Mouse (Mus musculus) midbrain, embryonic 12.5 days (tissue): Measurements from ENCODE around the gene Hdgfl2. TPM values are rescaled to one million over a fixed set of nuclear protein-coding genes. Genes with fewer than 3 reads are reported as not detected.

Experiments used
- ATAC-seq: fragments of 200-750 bp; cut with Nextera tagmentation; 2 replicates; pipeline ENCODE4 v1.8.0; 2017; ENCODE audit warnings: low read depth, moderate TSS enrichment, moderate library complexity; ENCODE audit not compliant: low FRiP score
- H3K27ac ChIP-seq: fragments of 300-500 bp; sonication (generic); replicated peaks from 2 replicates; pipeline ENCODE4 v1.5.1; 2016; ENCODE audit warnings: mild to moderate bottlenecking
- H3K27me3 ChIP-seq: fragments of 300-500 bp; sonication (generic); 2 replicates; pipeline ENCODE4 v1.6.1; 2016; ENCODE audit warnings: mild to moderate bottlenecking
- H3K36me3 ChIP-seq: fragments of 300-500 bp; sonication (generic); 2 replicates; pipeline ENCODE4 v1.6.1; 2016
- H3K4me1 ChIP-seq: fragments of 300-500 bp; sonication (generic); 2 replicates; pipeline ENCODE4 v1.6.1; 2016
- H3K4me2 ChIP-seq: fragments of 300-500 bp; sonication (generic); replicated peaks from 2 replicates; pipeline ENCODE4 v1.6.1; 2016; ENCODE audit warnings: mild to moderate bottlenecking, moderate library complexity
- H3K4me3 ChIP-seq: fragments of 300-500 bp; sonication (generic); 2 replicates; pipeline ENCODE4 v1.5.1; 2016; ENCODE audit warnings: mild to moderate bottlenecking
- H3K9ac ChIP-seq: fragments of 300-500 bp; sonication (generic); replicated peaks from 2 replicates; pipeline ENCODE4 v1.6.1; 2016; ENCODE audit warnings: mild to moderate bottlenecking, moderate library complexity
- H3K9me3 ChIP-seq: fragments of 300-500 bp; sonication (generic); 2 replicates; pipeline ENCODE4 v1.6.1; 2016; ENCODE audit warnings: mild to moderate bottlenecking
- WGBS: fragments of 180-500 bp; shearing (Covaris S2); methylation state at CpG from one replicate; pipeline ENCODE4 v1.1.7; 2016; 5-methylcytosine and 5-hydroxymethylcytosine counted together
- polyA plus RNA-seq: library from polyadenylated mRNA; unstranded; fragments of >200 nt; fragmentation: Nextera tagmentation; extraction: Ambion mirVana; gene quantifications from 2 replicates; pipeline ENCODE4 v1.2.1, GENCODE M21; 2016

Gene Hdgfl2
- polyA plus RNA-seq, 1 experiment from 2014 or later = 179 TPM

DNA sequence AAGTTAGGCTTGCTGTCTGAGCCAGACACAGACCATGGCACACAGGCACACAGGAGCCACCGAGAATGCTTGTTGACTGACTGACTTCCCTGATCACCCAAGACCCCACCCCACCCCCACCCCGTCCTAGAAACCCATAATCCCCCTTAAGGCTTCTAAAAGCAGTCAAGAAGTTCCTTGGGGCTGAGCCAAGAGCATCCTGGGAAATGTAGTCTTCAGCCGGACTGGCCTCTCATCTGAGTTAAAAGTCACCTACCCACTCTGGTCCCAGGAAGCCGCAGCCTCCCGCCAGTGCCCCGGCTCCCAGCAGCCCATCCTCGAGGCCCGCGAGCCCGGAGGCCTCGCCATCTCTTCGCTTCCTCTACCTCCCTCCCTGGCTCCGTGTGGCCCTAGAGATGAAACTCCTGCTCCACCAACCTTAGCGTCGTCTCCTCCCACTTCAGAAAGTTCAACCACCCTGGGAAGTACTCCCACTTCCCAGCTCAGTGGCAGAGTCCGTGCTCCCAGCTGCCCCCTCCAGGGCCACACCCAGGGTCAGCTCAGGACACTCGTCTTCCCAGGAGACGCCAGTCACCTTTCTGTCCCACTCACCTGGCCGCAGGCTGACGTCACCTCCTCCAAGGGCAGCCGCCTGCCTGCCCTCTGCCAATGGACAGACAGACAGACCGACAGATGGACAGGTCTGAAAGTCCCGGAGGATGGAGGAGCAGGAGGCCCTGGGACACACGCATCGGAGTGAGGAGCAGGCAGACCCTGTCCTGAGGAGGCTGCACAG lies 58.6 kb downstream of the Hdgfl2 start:
- Histone ChIP-seq H3K36me3 (no peaks in the 10 kb centered on the region), H3K4me2 (peak overlapping the region; percentile 96), H3K27me3 (peaks cover 78% of the 10 kb centered on the region), H3K9ac (0 out of 2 replicates have a peak overlapping the region, but pooled peaks have one; percentile 15), H3K4me3 (peak overlapping the region; percentile 79), H3K4me1 (peaks cover 54% of the 10 kb centered on the region), H3K27ac (no peak overlapping the region), H3K9me3 (no peaks in the 10 kb centered on the region)
- no peak for ATAC-seq
- 17% methylated on average over 25 of the region's 25 CpGs for WGBS

GRCm38 (mm10) chr17:56139355-56139754 lies 59.9 kb downstream of the Hdgfl2 start:
- 7% methylated on average over 17 of the region's 21 CpGs for WGBS
- Histone ChIP-seq H3K36me3 (no peaks in the 10 kb centered on the region), H3K9me3 (no peaks in the 10 kb centered on the region), H3K4me1 (peaks cover 48% of the 10 kb centered on the region), H3K4me2 (peak overlapping the region; percentile 96), H3K27me3 (peaks cover 90% of the 10 kb centered on the region), H3K9ac (peak overlapping the region; percentile 84), H3K4me3 (peak overlapping the region; percentile 79), H3K27ac (0 out of 2 replicates have a peak overlapping the region, but pooled peaks have one; percentile 66)
- ATAC-seq = peak; percentile 13

GRCm38 (mm10) chr17:56139858-56140595 lies 60.6 kb downstream of the Hdgfl2 start, which contains the start of gene Sema6b:
Gene Sema6b, minus strand, starts transcription at chr17:56140343.
- Histone ChIP-seq H3K4me2 (peak within 1 kb of the TSS; percentile 96), H3K36me3 (no peaks in the 10 kb centered on the region), H3K4me3 (peak within 1 kb of the TSS; percentile 79), H3K4me1 (peaks cover 43% of the 10 kb centered on the region), H3K9me3 (no peaks in the 10 kb centered on the region), H3K27ac (peak within 1 kb of the TSS; percentile 66), H3K9ac (peak within 1 kb of the TSS; percentile 84), H3K27me3 (peaks cover 93% of the 10 kb centered on the region)
- under 1% methylated on average over 79 of the region's 79 CpGs for WGBS
- peak; percentile 27 for ATAC-seq

DNA sequence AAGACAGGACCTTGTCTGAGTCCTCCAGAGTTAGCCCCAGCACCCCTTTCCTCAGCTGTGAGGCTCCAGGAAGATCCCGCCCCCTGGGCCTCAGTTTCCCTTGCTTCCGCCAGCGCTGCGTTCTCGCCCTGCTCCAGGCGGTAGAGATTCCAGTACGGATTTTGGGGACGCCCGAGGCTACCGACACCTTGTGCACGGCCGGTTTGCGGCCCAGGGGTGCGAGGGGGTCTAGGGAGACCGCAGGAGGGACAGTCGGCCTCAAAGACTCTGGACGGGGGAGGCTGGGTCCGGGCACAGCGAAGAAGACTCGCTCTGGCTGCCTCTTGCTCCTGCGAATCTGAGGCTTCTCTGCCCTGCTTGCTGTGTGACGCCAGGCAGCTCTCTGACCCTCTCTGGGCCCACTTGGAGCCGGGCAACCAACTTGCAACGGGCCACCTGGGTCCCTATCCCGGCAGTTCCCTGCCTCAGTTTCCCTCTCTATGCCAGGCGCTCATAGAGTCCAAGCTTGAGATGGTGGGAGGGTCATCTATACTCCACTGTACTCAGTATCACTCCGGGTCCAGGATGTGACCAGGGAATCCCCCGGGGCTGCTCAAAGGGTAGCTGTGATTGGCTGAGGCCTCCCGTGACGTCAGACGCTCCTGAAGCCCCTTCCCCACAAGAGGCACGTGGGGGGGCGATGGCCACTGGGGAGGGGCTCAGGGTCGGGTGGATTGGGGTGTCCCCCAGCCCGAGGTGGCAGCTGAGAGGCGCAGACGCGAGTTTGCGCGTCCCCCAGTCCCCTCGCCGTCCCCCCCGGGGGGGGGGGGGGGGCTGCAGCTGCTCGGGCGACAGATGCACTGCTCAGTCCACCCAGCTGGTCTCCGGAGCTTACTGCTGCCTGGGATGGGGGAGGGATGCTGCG lies 62.5 kb downstream of the Hdgfl2 start:
- Histone ChIP-seq H3K4me2 (peak overlapping the region; percentile 63), H3K27me3 (peaks cover 93% of the 10 kb centered on the region), H3K27ac (peak overlapping the region; percentile 39; the same call in 1 of the 2 replicates), H3K9ac (peak overlapping the region; percentile 40), H3K4me1 (peaks cover 53% of the 10 kb centered on the region), H3K4me3 (peak overlapping the region; percentile 41), H3K36me3 (no peaks in the 10 kb centered on the region), H3K9me3 (no peaks in the 10 kb centered on the region)
- WGBS = under 1% methylated on average over 37 of the region's 47 CpGs
- ATAC-seq = peak; percentile 68

DNA sequence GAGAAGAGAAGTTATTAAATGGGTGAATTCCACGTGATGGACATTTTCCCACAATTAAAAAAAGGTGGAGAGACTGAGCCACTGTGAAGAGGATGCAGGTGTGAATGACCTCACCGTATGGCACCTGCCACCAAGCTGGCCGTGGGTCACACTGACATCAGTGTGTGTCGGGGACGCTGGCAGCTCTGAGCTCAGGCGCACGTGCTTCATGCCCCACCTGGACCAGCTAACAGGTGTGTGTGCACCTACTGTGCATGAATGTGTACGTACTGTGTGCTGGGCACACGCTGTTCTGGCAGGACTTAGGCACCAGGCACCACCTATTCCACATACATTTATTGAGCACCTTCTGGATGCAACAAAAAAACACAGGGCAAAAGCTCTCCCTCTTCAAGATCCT lies 65.1 kb downstream of the Hdgfl2 start:
- H3K27me3 ChIP-seq = peaks cover 97% of the 10 kb centered on the region
- no peak overlapping the region for H3K4me3 ChIP-seq
- H3K27ac ChIP-seq = no peak overlapping the region
- no peak for ATAC-seq
- no peaks in the 10 kb centered on the region for H3K9me3 ChIP-seq
- H3K9ac ChIP-seq = no peak overlapping the region
- WGBS = 69% methylated on average over 9 of the region's 9 CpGs
- H3K36me3 ChIP-seq = no peaks in the 10 kb centered on the region
- peaks cover 44% of the 10 kb centered on the region for H3K4me1 ChIP-seq
- no peak overlapping the region for H3K4me2 ChIP-seq

GRCm38 (mm10) chr17:56146131-56146530 lies 66.7 kb downstream of the Hdgfl2 start:
- ATAC-seq = no peak

DNA sequence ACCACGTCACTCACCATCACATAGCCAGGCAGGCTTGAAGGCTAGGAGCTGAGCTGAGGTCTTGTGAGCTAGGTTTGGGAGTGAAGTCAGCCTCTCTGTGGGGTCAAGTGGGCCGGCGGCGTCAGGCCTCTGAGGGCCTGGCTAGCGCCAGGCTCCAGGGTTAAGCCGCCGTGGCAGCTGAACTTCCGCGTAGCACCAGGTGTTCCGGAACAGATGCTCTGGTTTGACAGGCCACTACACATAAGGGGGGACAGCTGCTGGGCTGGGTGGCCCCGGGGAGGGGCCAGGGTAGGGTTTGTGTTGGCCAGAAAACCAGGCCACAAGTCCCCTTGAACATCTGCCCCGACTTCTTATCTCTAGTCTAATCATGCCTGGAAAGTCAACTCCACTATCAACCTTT lies 68.0 kb downstream of the Hdgfl2 start:
- Histone ChIP-seq H3K4me3 (no peak overlapping the region), H3K27me3 (peaks cover 90% of the 10 kb centered on the region), H3K36me3 (no peaks in the 10 kb centered on the region), H3K27ac (no peak overlapping the region), H3K4me1 (peaks cover 26% of the 10 kb centered on the region), H3K9ac (no peak overlapping the region), H3K9me3 (no peaks in the 10 kb centered on the region), H3K4me2 (no peak overlapping the region)
- no peak for ATAC-seq
- 68% methylated on average over 12 of the region's 12 CpGs for WGBS

More at GRCm38 (mm10) chr17:56146131-56146530, 66.7 kb downstream of the Hdgfl2 start:
- H3K27ac ChIP-seq = no peak overlapping the region
- H3K4me2 ChIP-seq = no peak overlapping the region
- peaks cover 39% of the 10 kb centered on the region for H3K4me1 ChIP-seq
- no peaks in the 10 kb centered on the region for H3K36me3 ChIP-seq
- WGBS = 17% methylated on average over 9 of the region's 9 CpGs
- no peak overlapping the region for H3K4me3 ChIP-seq
- no peaks in the 10 kb centered on the region for H3K9me3 ChIP-seq
- peaks cover 97% of the 10 kb centered on the region for H3K27me3 ChIP-seq
- H3K9ac ChIP-seq = no peak overlapping the region

GRCm38 (mm10) chr17:56148280-56148679 lies 68.8 kb downstream of the Hdgfl2 start:
- ATAC-seq = no peak

GRCm38 (mm10) chr17:56148790-56149618 lies 69.6 kb downstream of the Hdgfl2 start:
- Histone ChIP-seq H3K36me3 (no peaks in the 10 kb centered on the region), H3K9ac (peak overlapping the region; percentile 59), H3K27me3 (peaks cover 74% of the 10 kb centered on the region), H3K4me3 (peak overlapping the region; percentile 30), H3K9me3 (no peaks in the 10 kb centered on the region), H3K4me2 (peak overlapping the region; percentile 54), H3K27ac (no peak overlapping the region), H3K4me1 (peaks cover 28% of the 10 kb centered on the region)
- ATAC-seq = peak; percentile 20
- WGBS = under 1% methylated on average over 30 of the region's 30 CpGs

More at GRCm38 (mm10) chr17:56148280-56148679, 68.8 kb downstream of the Hdgfl2 start:
- WGBS = 18% methylated on average over 9 of the region's 9 CpGs
- no peaks in the 10 kb centered on the region for H3K9me3 ChIP-seq
- H3K27ac ChIP-seq = no peak overlapping the region
- H3K9ac ChIP-seq = no peak overlapping the region
- peak overlapping the region; percentile 30; the same call in 1 of the 2 replicates for H3K4me3 ChIP-seq
- no peaks in the 10 kb centered on the region for H3K36me3 ChIP-seq
- peaks cover 22% of the 10 kb centered on the region for H3K4me1 ChIP-seq
- peak overlapping the region; percentile 54 for H3K4me2 ChIP-seq
- H3K27me3 ChIP-seq = peaks cover 81% of the 10 kb centered on the region

DNA sequence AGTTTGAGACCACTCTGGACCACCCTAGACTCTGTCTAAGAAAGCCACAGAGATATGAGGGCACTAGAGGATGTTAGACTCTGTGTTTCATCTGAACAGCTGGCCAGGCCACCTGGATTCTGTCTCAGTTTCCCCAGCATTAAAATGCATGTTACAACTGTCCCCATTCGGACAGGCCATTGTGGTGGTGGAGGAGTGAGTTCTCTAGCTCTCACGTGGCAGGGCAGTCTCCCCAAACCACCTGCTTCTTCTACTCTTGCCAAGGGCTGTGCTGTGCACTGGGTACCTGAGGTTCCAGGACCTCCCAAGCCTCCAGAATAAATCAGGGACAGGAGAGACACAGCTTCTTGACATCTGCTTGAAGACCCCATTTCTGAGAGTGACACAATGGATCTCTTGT lies 70.5 kb downstream of the Hdgfl2 start:
- H3K27me3 ChIP-seq = peaks cover 69% of the 10 kb centered on the region
- WGBS = 52% methylated on average over 2 of the region's 2 CpGs

More for the DNA sequence above, 70.5 kb downstream of the Hdgfl2 start:
- H3K27ac ChIP-seq = no peak overlapping the region
- H3K36me3 ChIP-seq = no peaks in the 10 kb centered on the region
- H3K4me3 ChIP-seq = no peak overlapping the region
- H3K4me1 ChIP-seq = peaks cover 30% of the 10 kb centered on the region
- ATAC-seq = no peak
- H3K9me3 ChIP-seq = no peaks in the 10 kb centered on the region
- H3K4me2 ChIP-seq = no peak overlapping the region
- H3K9ac ChIP-seq = no peak overlapping the region
